Mouse (Mus musculus) gastrocnemius, postnatal 14 days (tissue): ENCODE data around the gene Dock4. TPM values are rescaled to one million over a fixed set of nuclear protein-coding genes. Genes with fewer than 3 reads are reported as not detected.

Experiments used
- DNase-seq: peaks from one replicate; pipeline ENCODE4 v3.0.0; 2021; ENCODE audit warnings: mixed read lengths
- intact Hi-C: fragments of 180-260 bp; cut with DNase I; formaldehyde crosslinking; loops from one replicate; pipeline ENCODE4 v1.15.1; 2025; ENCODE audit warnings: low total_unique reads
- total RNA-seq, 2 experiments: library from RNA; stranded (reverse); gene quantifications; 2 replicates each; pipeline ENCODE4 v1.2.3; 2021

Gene Dock4
- total RNA-seq, 2 experiments from 2014 or later: 14.8 to 15.9 TPM

DNA sequence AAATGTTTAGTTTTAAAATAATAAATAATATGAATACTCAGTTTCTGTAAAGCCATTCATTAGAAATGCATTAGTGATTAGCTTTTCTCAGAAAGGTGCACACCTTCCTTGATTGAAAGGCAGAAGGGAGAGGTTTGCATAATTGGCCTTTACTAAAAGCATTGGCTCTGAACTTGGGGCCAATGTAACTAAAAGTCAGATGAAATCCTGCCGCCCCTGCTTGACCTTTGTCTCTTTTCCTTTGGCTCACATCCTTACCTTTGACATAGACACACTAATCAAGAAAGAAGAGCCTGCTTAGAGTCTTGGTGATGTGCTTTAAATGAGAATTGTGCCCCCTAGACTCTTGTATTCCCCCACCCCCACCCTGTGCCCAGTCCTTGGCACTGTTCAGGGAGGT lies 55.4 kb downstream of the Dock4 start:
- intact Hi-C loops: loop anchor here (10.0 kb wide), 1 partner anchor 46 kb away; no protein-coding TSS in a partner anchor
- DNase-seq: no peak

GRCm38 (mm10) chr12:40503520-40503919 lies 57.8 kb downstream of the Dock4 start:
- DNase-seq: no peak
- intact Hi-C loops: loop anchor here (10.0 kb wide), 1 partner anchor 49 kb away; no protein-coding TSS in a partner anchor

- intact Hi-C loops: loop anchor here (10.0 kb wide), 1 partner anchor 50 kb away; no protein-coding TSS in a partner anchor
- no peak for DNase-seq
Observed at GRCm38 (mm10) chr12:40504687-40505086, 58.9 kb downstream of the Dock4 start.

GRCm38 (mm10) chr12:40507823-40508390 lies 62.2 kb downstream of the Dock4 start:
- intact Hi-C loops: loop anchor here (10.0 kb wide), 1 partner anchor 53 kb away; no protein-coding TSS in a partner anchor
- DNase-seq: no peak

- intact Hi-C loops: loop anchor here (10.0 kb wide), 1 partner anchor 54 kb away; no protein-coding TSS in a partner anchor
Observed at GRCm38 (mm10) chr12:40508416-40508815, 62.7 kb downstream of the Dock4 start.

DNA sequence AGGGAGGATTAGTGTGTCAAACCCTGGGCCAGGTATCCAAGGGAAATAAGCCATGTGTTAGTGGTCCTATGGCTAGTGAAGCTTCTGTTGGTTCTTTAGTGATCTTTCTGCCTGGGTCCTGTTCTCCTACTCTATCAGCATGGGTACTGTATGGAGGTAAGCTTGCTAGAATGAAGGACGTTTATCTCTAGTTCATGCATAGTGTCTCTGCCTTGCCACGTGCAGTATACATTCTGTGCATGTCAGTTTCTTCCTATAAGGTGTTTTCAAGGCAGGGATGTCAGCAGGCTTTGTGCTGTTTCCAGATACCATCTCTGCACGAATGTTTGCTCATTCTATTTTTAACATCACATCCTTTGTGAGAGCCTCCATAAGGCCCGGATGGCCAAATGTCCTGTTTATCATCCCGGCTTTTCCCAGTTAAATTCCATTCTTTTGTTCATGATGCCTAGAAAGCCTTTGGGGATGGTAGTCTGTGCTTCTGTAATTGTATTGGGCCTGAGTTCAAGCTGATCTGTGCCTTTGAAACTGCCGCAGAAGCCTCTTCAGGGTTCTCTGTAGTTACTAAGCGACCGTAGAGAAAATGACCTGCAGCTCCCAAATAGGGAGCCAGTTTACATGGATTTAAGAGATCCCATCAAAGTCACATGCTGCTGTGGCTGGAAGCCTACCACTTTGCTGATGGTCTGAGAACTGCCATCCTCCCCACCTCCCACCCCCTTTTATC lies 66.1 kb downstream of the Dock4 start:
- intact Hi-C loops: no loop called here
- no peak for DNase-seq

More at GRCm38 (mm10) chr12:40508416-40508815, 62.7 kb downstream of the Dock4 start:
- DNase-seq: no peak

DNA sequence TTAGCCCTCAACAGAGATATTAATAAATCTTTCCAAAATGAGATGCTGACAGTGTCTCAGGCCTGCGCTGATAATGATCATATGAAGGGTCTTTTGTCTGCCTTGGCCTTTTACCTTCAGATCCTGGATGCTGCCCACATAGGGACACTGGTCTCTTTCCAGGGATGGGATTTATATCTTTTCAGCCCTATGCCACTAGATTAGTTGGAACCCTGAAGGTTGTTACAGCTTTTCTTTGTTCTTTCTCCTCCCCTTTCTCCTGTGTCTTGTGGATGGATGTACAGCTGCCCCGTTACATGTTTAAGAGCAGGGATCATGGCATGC lies 66.6 kb downstream of the Dock4 start:
- intact Hi-C loops: no loop called here
- DNase-seq: no peak

- intact Hi-C loops: no loop called here
- no peak for DNase-seq
Observed at GRCm38 (mm10) chr12:40512994-40513393, 67.2 kb downstream of the Dock4 start.

GRCm38 (mm10) chr12:40514021-40514420 lies 68.3 kb downstream of the Dock4 start:
- intact Hi-C loops: no loop called here
- peak; percentile 18 for DNase-seq

DNA sequence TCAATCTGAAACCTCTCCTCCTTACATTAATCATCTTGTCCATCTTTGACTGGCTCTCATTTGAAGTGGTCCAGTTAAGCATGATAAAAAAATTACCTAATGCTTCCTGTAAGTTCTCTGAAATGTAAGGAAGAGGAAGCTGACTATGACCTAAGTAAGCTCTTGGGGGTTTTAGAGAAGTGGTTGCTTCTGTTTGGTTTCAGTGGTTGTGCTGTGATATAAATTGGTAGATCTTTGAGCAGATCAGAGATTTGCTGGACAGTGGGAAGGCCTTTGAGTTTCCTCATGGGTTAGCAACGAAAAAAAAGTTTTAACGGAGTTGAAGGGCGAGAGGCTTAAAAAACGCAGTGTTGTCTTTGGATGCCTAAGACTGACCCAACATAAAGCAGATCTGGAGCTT lies 76.7 kb downstream of the Dock4 start:
- intact Hi-C loops: no loop called here
- no peak for DNase-seq

GRCm38 (mm10) chr12:40523020-40523419 lies 77.3 kb downstream of the Dock4 start:
- no peak for DNase-seq
- intact Hi-C loops: no loop called here

- intact Hi-C loops: no loop called here
- DNase-seq: no peak
Observed at GRCm38 (mm10) chr12:40525045-40525444, 79.3 kb downstream of the Dock4 start.

GRCm38 (mm10) chr12:40535655-40536618 lies 90.2 kb downstream of the Dock4 start:
- no peak for DNase-seq

DNA sequence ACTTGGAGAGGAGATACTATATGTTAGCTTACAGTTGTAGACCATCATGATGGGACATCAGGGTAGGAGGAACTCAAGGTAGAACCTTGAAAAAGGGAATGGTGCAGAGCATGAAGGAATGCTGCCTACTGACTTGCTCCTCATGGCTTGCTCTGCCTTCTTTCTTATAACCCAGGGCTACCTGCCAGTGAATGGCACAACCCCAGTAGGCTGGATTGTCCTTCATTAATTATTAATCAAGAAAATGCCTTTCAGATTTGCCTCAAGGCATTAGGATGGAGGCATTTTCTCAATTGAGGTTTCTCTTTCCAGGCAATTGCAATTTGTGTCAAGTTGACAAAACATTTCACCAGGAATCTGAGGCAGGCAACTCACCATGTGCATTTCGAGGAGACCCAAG lies 92.1 kb downstream of the Dock4 start:
- intact Hi-C loops: no loop called here
- no peak for DNase-seq

More at GRCm38 (mm10) chr12:40535655-40536618, 90.2 kb downstream of the Dock4 start:
- intact Hi-C loops: no loop called here

- no peak for DNase-seq
- intact Hi-C loops: no loop called here
Observed at GRCm38 (mm10) chr12:40538318-40538717, 92.6 kb downstream of the Dock4 start.

DNA sequence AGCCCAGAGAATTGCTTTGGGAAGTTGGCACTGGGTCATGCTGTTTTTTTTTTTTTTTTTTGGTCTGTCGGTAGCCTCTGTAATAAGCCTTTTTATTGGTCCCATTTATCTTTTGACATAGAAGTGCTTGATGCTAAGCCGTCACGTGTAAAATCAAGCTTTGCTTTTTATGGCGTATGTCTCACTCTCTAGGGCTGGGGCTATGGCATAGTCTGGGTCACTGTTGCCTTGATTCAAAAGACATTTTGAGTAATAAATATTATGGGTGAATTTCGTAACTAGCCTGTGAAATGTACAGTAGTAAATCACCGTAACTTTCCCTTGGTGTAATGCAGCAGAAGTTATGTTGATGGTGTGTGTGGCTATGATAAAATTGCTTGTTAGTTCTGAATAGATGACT lies 93.0 kb downstream of the Dock4 start:
- DNase-seq: no peak
- intact Hi-C loops: no loop called here

DNA sequence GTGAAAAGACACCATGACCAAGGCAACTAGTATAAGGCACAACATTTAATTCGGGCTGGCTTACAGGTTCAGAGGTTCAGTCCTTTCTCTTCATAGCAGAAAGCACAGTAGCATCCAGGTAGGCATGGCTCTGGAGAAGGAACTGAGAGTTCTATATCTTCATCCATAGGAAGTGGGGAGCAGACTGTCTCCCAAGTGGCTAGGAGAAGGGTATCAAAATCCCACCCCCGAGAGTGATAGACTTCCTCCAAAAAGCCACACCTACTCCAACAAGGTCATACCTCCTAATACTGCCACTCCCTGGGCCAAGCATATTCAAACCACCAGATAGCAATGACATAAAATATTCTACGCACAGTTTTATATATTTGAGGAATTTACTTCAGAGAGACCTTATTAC lies 98.5 kb downstream of the Dock4 start:
- DNase-seq: no peak
- intact Hi-C loops: no loop called here

DNA sequence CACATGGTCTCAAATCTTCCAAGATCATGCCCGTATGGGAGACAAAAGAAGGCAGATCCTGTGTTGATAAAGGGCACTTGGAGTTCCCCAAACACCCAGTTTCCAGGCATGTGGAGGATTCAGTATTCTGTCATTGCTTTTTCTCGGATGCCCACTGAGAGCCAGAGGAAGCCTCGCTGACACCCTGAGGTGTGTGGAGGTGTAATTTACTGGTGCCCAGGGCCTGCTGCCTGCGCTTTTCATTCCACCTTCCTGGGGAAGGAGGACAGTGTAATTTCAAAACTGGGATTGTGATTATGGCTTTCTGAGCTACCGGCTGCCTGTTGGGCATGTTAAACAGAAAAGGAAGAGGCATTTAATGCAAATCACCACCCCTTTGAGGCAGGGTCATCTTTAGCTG lies 101.1 kb downstream of the Dock4 start:
- intact Hi-C loops: no loop called here
- no peak for DNase-seq

- no peak for DNase-seq
- intact Hi-C loops: no loop called here
Observed at GRCm38 (mm10) chr12:40551317-40551716, 105.6 kb downstream of the Dock4 start.

GRCm38 (mm10) chr12:40552201-40552600 lies 106.4 kb downstream of the Dock4 start:
- no peak for DNase-seq
- intact Hi-C loops: no loop called here
